In genomic region chr6:135113114-135113436, GRCm38 (mm10) we compare ENCODE assay signal across 37 mouse cellular contexts. TPM values are rescaled to one million over a fixed set of nuclear protein-coding genes. Genes with fewer than 3 reads are reported as not detected.
DNase-seq lines count a peak whose midpoint lies in the region; ATAC-seq and TF ChIP-seq lines count a peak whose summit lies in the region.
"Had no signal": no experiment of that assay in that cellular context is flagged by ENCODE, and none has a peak within 500 bp of the region (broad histone marks: within the 10 kb centered on the region; RNA-seq: fewer than 3 reads in every experiment).

No protein-coding gene starts in this region.

- peaks cover 51% of the 10 kb centered on the region for H3K27me3 ChIP-seq in hindbrain, embryonic 10.5 days (ENCODE audit: insufficient read depth, poor library complexity, severe bottlenecking)
- peaks cover 3% of the 10 kb centered on the region for H3K27me3 ChIP-seq in hindbrain, embryonic 14.5 days (ENCODE audit: control insufficient read depth, insufficient read depth, low read length)
- H3K27me3 ChIP-seq in midbrain, embryonic 11.5 days (ENCODE audit: control insufficient read depth, insufficient read depth, low read length) = peaks cover 27% of the 10 kb centered on the region
- peaks cover 20% of the 10 kb centered on the region for H3K27me3 ChIP-seq in midbrain, embryonic 14.5 days (ENCODE audit: control insufficient read depth, insufficient read depth, low read length)
- peaks cover 6% of the 10 kb centered on the region for H3K27me3 ChIP-seq in Patski
- H3K27me3 ChIP-seq: limb, embryonic 13.5 days had no signal

- H3K9me3 ChIP-seq in hindbrain, embryonic 10.5 days = no peaks in the 10 kb centered on the region
- H3K9me3 ChIP-seq in hindbrain, embryonic 14.5 days (ENCODE audit: control insufficient read depth, low read length) = no peaks in the 10 kb centered on the region
- H3K9me3 ChIP-seq in midbrain, embryonic 11.5 days (ENCODE audit: control insufficient read depth, low read length) = no peaks in the 10 kb centered on the region
- no peaks in the 10 kb centered on the region for H3K9me3 ChIP-seq in midbrain, embryonic 14.5 days (ENCODE audit: control insufficient read depth, low read length)
- H3K9me3 ChIP-seq: heart, embryonic 12.5 days; limb, embryonic 13.5 days; liver, embryonic 12.5 days had no signal

- no peak overlapping the region for H3K4me2 ChIP-seq in hindbrain, embryonic 14.5 days (replicated peaks)
- H3K4me2 ChIP-seq in midbrain, embryonic 11.5 days = no peak overlapping the region
- H3K4me2 ChIP-seq in midbrain, embryonic 14.5 days (ENCODE audit: low read length) = no peak overlapping the region
- H3K4me2 ChIP-seq: heart, embryonic 12.5 days; limb, embryonic 13.5 days; liver, embryonic 12.5 days had no signal

- H3K9ac ChIP-seq in hindbrain, embryonic 14.5 days = no peak overlapping the region
- H3K9ac ChIP-seq in midbrain, embryonic 11.5 days (ENCODE audit: low read length) = no peak overlapping the region
- no peak overlapping the region for H3K9ac ChIP-seq in midbrain, embryonic 14.5 days (replicated peaks; ENCODE audit: low read length)
- H3K9ac ChIP-seq: heart, embryonic 12.5 days; limb, embryonic 13.5 days; liver, embryonic 12.5 days; liver, postnatal 0 days had no signal

- POLR2A ChIA-PET in Patski (lab: Charles Lee) = no interaction called here

- in situ Hi-C loops in Patski (cut with MboI; ENCODE audit: low pct_unique_long_range_greater_than_20kb) = no loop called here

- H3K27ac ChIP-seq in hindbrain, embryonic 10.5 days = peak overlapping the region; percentile 71
- no peak overlapping the region for H3K27ac ChIP-seq in hindbrain, embryonic 14.5 days
- H3K27ac ChIP-seq in midbrain, embryonic 11.5 days (ENCODE audit: low read depth, low read length) = no peak overlapping the region
- H3K27ac ChIP-seq in midbrain, embryonic 14.5 days (replicated peaks; ENCODE audit: low read depth, low read length) = no peak overlapping the region
- H3K27ac ChIP-seq: gastrocnemius, adult 2 months; heart, adult 2 months; layer of hippocampus, adult 2 months; left cerebral cortex, adult 2 months; limb, embryonic 13.5 days; liver, embryonic 12.5 days had no signal

- no peak for DNase-seq in hindbrain, embryonic 10.5 days (ENCODE audit: low spot score)
- no peak for DNase-seq in hindbrain, embryonic 14.5 days (ENCODE audit: low spot score)
- no peak for DNase-seq in midbrain, embryonic 11.5 days (ENCODE audit: low spot score, missing footprints)
- no peak for DNase-seq in midbrain, embryonic 14.5 days
- DNase-seq in Patski (ENCODE audit: low read depth, low spot score) = no peak
- peak; percentile 41 for DNase-seq in mesoderm, embryonic 11.5 days (ENCODE audit: low read depth, low spot score)
- DNase-seq in right cerebral cortex, adult 2 months (ENCODE audit: low spot score in 2 of 2) = no peak
- DNase-seq: B cell, adult 2 months; cerebellum, adult 18-20 months; cerebellum, postnatal 10 days; gastrocnemius, adult 2 months; gastrocnemius, postnatal 36 days; heart, adult 2 months; heart, postnatal 4 days; kidney, postnatal 36 days; liver, postnatal 0 days; lung, postnatal 36 days; spleen, adult 18-20 months; thymus, postnatal 14 days had no signal

- TF ChIP-seq CTCF in Patski (IDR thresholded peaks at IDR 0.05) = no peak

- WGBS in hindbrain, embryonic 10.5 days = 15% methylated on average over 6 of the region's 6 CpGs
- WGBS in hindbrain, embryonic 14.5 days = 11% methylated on average over 6 of the region's 6 CpGs
- 22% methylated on average over 6 of the region's 6 CpGs for WGBS in midbrain, embryonic 11.5 days
- WGBS in midbrain, embryonic 14.5 days = 20% methylated on average over 6 of the region's 6 CpGs

- peaks cover 16% of the 10 kb centered on the region for H3K4me1 ChIP-seq in hindbrain, embryonic 10.5 days (replicated peaks)
- peaks cover 3% of the 10 kb centered on the region; the same call in 1 of the 2 replicates for H3K4me1 ChIP-seq in hindbrain, embryonic 14.5 days (replicated peaks; ENCODE audit: control insufficient read depth, insufficient read depth, low read length)
- no peaks in the 10 kb centered on the region; the same call in 1 of the 2 replicates for H3K4me1 ChIP-seq in midbrain, embryonic 11.5 days (ENCODE audit: control insufficient read depth, insufficient read depth, low read length)
- peaks cover 10% of the 10 kb centered on the region; the same call in 1 of the 2 replicates for H3K4me1 ChIP-seq in midbrain, embryonic 14.5 days (ENCODE audit: control insufficient read depth, insufficient read depth, low read length)
- H3K4me1 ChIP-seq: heart, embryonic 12.5 days; liver, embryonic 12.5 days had no signal

- H3K36me3 ChIP-seq in hindbrain, embryonic 10.5 days = no peaks in the 10 kb centered on the region
- no peaks in the 10 kb centered on the region for H3K36me3 ChIP-seq in hindbrain, embryonic 14.5 days (replicated peaks; ENCODE audit: control insufficient read depth, insufficient read depth)
- H3K36me3 ChIP-seq in midbrain, embryonic 11.5 days (ENCODE audit: control insufficient read depth, insufficient read depth, low read length) = no peaks in the 10 kb centered on the region
- no peaks in the 10 kb centered on the region for H3K36me3 ChIP-seq in midbrain, embryonic 14.5 days (ENCODE audit: control insufficient read depth, insufficient read depth, low read length)
- H3K36me3 ChIP-seq: heart, embryonic 12.5 days; limb, embryonic 13.5 days; liver, embryonic 12.5 days had no signal

- no peak for ATAC-seq in hindbrain, embryonic 14.5 days (ENCODE audit: low FRiP score)
- ATAC-seq in midbrain, embryonic 11.5 days (ENCODE audit: low FRiP score) = 0 out of 2 replicates have a peak, but pooled peaks have one; percentile 22
- no peak for ATAC-seq in midbrain, embryonic 14.5 days (ENCODE audit: low FRiP score, low TSS enrichment)
- ATAC-seq in Patski = peak; percentile 27
- no peak for ATAC-seq in erythroblast, adult 5-6 weeks (replicated peaks; ENCODE audit: low FRiP score, poor library complexity, severe bottlenecking)
- ATAC-seq: activated CD4-positive, CD25-positive, alpha-beta regulatory T cell, adult 4 months; forebrain, embryonic 16.5 days; intestine, postnatal 0 days; liver, embryonic 12.5 days; liver, postnatal 0 days had no signal

- H3K4me3 ChIP-seq in hindbrain, embryonic 10.5 days = no peak overlapping the region
- H3K4me3 ChIP-seq in hindbrain, embryonic 14.5 days (replicated peaks; ENCODE audit: low read length) = no peak overlapping the region
- no peak overlapping the region for H3K4me3 ChIP-seq in midbrain, embryonic 11.5 days (ENCODE audit: low read depth, low read length)
- H3K4me3 ChIP-seq in midbrain, embryonic 14.5 days (replicated peaks; ENCODE audit: low read depth, low read length) = no peak overlapping the region
- H3K4me3 ChIP-seq: gastrocnemius, adult 2 months; heart, adult 2 months; heart, embryonic 12.5 days; layer of hippocampus, adult 2 months; left cerebral cortex, adult 2 months; limb, embryonic 13.5 days; liver, embryonic 12.5 days had no signal

- CTCF ChIA-PET in Patski (lab: Charles Lee) = no interaction called here

RNA-seq across cellular contexts. Expression of gene Gprc5d, which starts 5.0 kb away (rescaled TPM):
- not detected in 2 replicates for polyA plus RNA-seq in hindbrain, embryonic 10.5 days (2016; fragmentation: Nextera tagmentation; extraction: Ambion mirVana)
- polyA plus RNA-seq in hindbrain, embryonic 14.5 days (2014; fragmentation: Nextera tagmentation; extraction: Ambion mirVana) = not detected in 2 replicates
- polyA plus RNA-seq in midbrain, embryonic 11.5 days (2014; fragmentation: Nextera tagmentation; extraction: Ambion mirVana) = not detected in 2 replicates
- polyA plus RNA-seq in midbrain, embryonic 14.5 days (2014; fragmentation: Nextera tagmentation; extraction: Ambion mirVana) = not detected in 2 replicates
- not detected for polyA plus RNA-seq in Patski (2021)
- not detected in 2 replicates for total RNA-seq in erythroblast, adult 5-6 weeks (2015; ENCODE audit: low replicate concordance)
- total RNA-seq in erythroblast, adult 5-6 weeks (2017; ENCODE audit: low replicate concordance) = not detected in 2 replicates
- total RNA-seq: adrenal gland, adult 2 months; adrenal gland, postnatal 36 days; gastrocnemius, adult 2 months; gastrocnemius, postnatal 36 days; heart, adult 2 months; layer of hippocampus, adult 2 months; layer of hippocampus, postnatal 14 days; left cerebral cortex, postnatal 25 days; megakaryocyte, adult 5-6 weeks had no signal
- polyA plus RNA-seq: activated CD4-positive, CD25-positive, alpha-beta regulatory T cell, adult 4 months; adrenal gland, adult 2 months; brain, embryonic 14.5 days; forebrain, embryonic 16.5 days; heart, adult 2 months; heart, embryonic 12.5 days; heart, postnatal 0 days; intestine, postnatal 0 days; kidney, embryonic 14.5 days; limb, embryonic 13.5 days; lung, embryonic 16.5 days had no signal

RNA-seq across cellular contexts. Expression of gene Gprc5a, which starts 47.6 kb away (rescaled TPM):
- polyA plus RNA-seq in hindbrain, embryonic 10.5 days (2016; fragmentation: Nextera tagmentation; extraction: Ambion mirVana) = 3.2 and 3.5 TPM in 2 replicates
- polyA plus RNA-seq in hindbrain, embryonic 14.5 days (2014; fragmentation: Nextera tagmentation; extraction: Ambion mirVana) = 0.09 and 0.56 TPM in 2 replicates
- polyA plus RNA-seq in midbrain, embryonic 11.5 days (2014; fragmentation: Nextera tagmentation; extraction: Ambion mirVana) = 2.8 and 3.0 TPM in 2 replicates
- 0.66 TPM in 1 of 2 replicates, not detected in the other for polyA plus RNA-seq in midbrain, embryonic 14.5 days (2014; fragmentation: Nextera tagmentation; extraction: Ambion mirVana)
- 80.0 TPM for polyA plus RNA-seq in Patski (2021)
- total RNA-seq in erythroblast, adult 5-6 weeks (2015; ENCODE audit: low replicate concordance) = not detected in 2 replicates
- total RNA-seq in erythroblast, adult 5-6 weeks (2017; ENCODE audit: low replicate concordance) = not detected in 2 replicates

Comparison
In these comparisons a context has a peak if more than half of its experiments do, and no peak if none do; other contexts are left out.
1. ATAC-seq: peak in midbrain, embryonic 11.5 days (single experiment) and Patski (single experiment); none in hindbrain, embryonic 14.5 days (single experiment), midbrain, embryonic 14.5 days (single experiment) and erythroblast, adult 5-6 weeks (single experiment).
2. RNA of gene Gprc5a, which starts 47.6 kb away (polyA plus RNA-seq): 80.0 TPM in Patski (single experiment); 3.2 to 3.5 TPM in hindbrain, embryonic 10.5 days, 2.8 to 3.0 TPM in midbrain, embryonic 11.5 days, 0.66 TPM in midbrain, embryonic 14.5 days and 0.09 to 0.56 TPM in hindbrain, embryonic 14.5 days; every median in the first group is over 10 times any median in the second.